Mouse (Mus musculus): ENCODE results near the gene Tbc1d4. TPM values are rescaled to one million over a fixed set of nuclear protein-coding genes. Genes with fewer than 3 reads are reported as not detected.

The Tbc1d4 gene
- total RNA-seq, 4 experiments from 2014 or later, result 78.5 to 103 (median 84.6) TPM

DNA sequence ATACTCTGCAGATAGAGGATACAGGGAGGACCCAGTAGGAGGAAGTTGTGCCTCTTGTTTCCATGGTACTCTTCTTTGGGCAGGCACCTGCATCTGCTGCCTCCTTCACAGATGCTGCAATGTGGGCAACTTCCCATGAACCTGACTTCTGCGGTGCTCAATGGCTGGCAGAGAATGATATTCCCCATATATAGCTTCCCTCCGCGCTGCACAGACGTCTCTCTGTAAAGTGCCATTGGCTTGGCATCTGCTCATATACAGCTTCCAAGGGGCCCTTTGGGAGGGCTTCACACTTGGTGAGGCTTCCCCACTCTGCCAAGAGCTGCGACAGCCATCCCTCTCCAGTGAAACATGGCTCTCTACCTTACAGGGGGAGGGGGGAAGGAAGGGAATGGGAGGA, 178.5 kb downstream of the Tbc1d4 start:
- no peak for DNase-seq (ENCODE audit: low spot score)

DNA sequence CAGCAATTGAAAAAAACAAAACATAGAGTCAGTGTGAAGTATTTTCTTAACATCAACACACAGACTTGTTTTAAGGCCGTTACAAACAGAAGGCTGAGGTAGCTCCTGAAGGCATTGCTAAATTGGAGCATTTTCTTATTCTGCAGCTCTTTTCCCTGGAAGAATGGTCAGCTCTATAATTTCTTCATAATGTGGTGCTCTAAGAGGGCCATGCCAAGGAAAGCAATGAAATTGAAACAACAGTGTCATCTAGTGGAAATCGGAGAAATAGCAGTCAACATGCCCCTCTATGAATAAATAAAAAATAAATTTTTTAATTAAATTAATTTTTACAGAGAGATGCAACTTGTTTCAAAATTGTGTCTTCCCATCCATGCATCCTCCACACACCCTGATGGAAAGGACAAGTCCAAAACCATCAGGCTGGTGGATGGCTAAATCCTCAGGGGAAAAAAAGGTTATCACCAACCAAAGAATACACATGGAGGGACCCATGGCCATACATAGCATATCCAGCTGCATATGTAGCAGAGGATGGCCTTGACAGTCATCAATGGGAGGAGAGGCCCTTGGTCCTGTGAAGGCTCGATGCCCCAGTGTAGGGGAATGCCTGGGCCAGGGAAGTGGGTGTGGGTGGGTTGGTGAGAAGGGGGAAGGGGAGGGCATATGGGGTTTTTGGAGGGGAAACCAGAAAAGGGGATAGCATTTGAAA, 180.0 kb downstream of the Tbc1d4 start:
- DNase-seq (ENCODE audit: low spot score), result peak; percentile 7

GRCm38 (mm10) chr14:101417679-101418078, 191.3 kb downstream of the Tbc1d4 start:
- no peak for DNase-seq (ENCODE audit: low spot score)

Other genes starting within 250 kb of the Tbc1d4 start
- gene Commd6, start 31.5 kb upstream of the Tbc1d4 start, total RNA-seq (2022), result 10 to 100 TPM; 30.4 to 38.5 (median 34.1) TPM
- gene Uchl3, start 44.8 kb upstream of the Tbc1d4 start, total RNA-seq (2022), result 10 to 100 TPM; 40.0 to 47.3 (median 43.6) TPM
- gene Gm9922, start 120.6 kb upstream of the Tbc1d4 start, total RNA-seq (2022), result 1 to 10 TPM in 1 of 4 experiments, under 1 TPM in 2, not detected in 1; 0.72 to 2.0 (median 0.98) TPM
- 100 to 1,000 TPM; 393 to 433 (median 398) TPM for gene Lmo7, start 120.8 kb upstream of the Tbc1d4 start, total RNA-seq (2022)